9 mouse cellular contexts compared by ENCODE assay signal in the genomic region with DNA sequence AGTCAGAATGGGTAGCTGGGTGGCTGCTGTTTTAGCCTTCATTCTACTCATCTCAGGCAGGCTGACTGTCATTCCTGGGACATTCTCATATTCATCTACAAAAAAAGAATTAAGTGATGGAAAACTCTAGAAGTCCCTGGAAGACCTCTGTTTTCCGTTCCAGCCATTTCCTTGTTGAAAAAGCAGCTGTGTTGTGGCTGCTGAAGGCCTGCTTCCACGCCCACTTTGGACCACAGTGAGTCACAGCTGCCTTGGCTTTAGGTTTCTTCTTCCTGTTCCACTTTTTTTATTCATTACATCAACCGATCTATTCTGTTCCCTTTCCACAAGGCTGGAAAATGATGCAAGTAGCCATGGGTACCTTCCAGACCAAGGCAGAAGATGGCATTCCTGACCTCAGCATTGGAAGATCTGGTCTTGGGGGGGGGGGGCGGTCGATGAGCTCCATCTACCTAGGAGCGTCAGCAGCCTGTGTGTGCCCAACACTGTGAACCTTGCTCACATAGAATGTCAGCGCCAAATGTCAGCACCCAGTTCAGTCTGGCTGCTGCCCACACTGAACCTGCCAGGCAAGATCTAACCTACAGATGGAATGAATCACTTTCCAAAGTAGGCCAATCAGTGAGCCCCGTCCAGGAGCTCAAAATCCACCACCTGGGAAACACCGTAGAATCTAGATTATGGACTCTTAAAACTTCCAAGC. TPM values are rescaled to one million over a fixed set of nuclear protein-coding genes. Genes with fewer than 3 reads are reported as not detected.
A peak's percentile ranks its signal among the peaks of the same experiment; 100 is the strongest.
DNase-seq lines count a peak whose midpoint lies in the region; ATAC-seq and TF ChIP-seq lines count a peak whose summit lies in the region.
"Had no signal": no experiment of that assay in that cellular context is flagged by ENCODE, and none has a peak within 500 bp of the region (broad histone marks: within the 10 kb centered on the region; RNA-seq: fewer than 3 reads in every experiment).

No protein-coding gene starts in this region.

- no peak overlapping the region for H3K4me3 ChIP-seq in liver, adult 2 months (ENCODE audit: insufficient read depth, low read depth, low read length)
- no peak overlapping the region for H3K4me3 ChIP-seq in liver, embryonic 11.5 days (ENCODE audit: low read depth, low read length)
- no peak overlapping the region for H3K4me3 ChIP-seq in bone marrow macrophage, adult 2 months (ENCODE audit: insufficient read depth, low read length)
- no peak overlapping the region for H3K4me3 ChIP-seq in heart, postnatal 0 days (ENCODE audit: low read depth, low read length)
- H3K4me3 ChIP-seq: neural tube, embryonic 13.5 days had no signal

- H3K4me2 ChIP-seq in liver, embryonic 11.5 days = no peak overlapping the region
- H3K4me2 ChIP-seq in heart, postnatal 0 days (ENCODE audit: low read depth, low read length) = no peak overlapping the region
- H3K4me2 ChIP-seq: neural tube, embryonic 13.5 days had no signal

- 11% methylated on average over 9 of the region's 9 CpGs for WGBS in liver, adult 2 months
- WGBS in liver, embryonic 11.5 days = 70% methylated on average over 9 of the region's 9 CpGs
- WGBS in heart, postnatal 0 days = 46% methylated on average over 9 of the region's 9 CpGs

- peaks cover 31% of the 10 kb centered on the region for H3K4me1 ChIP-seq in liver, adult 2 months (ENCODE audit: control insufficient read depth, insufficient read depth, low read length)
- no peaks in the 10 kb centered on the region for H3K4me1 ChIP-seq in liver, embryonic 11.5 days (replicated peaks; ENCODE audit: control insufficient read depth, insufficient read depth, low read length)
- H3K4me1 ChIP-seq in bone marrow macrophage, adult 2 months (ENCODE audit: control insufficient read depth, insufficient read depth, low read length) = peaks cover 71% of the 10 kb centered on the region
- peaks cover 21% of the 10 kb centered on the region for H3K4me1 ChIP-seq in heart, postnatal 0 days (ENCODE audit: control insufficient read depth, insufficient read depth)
- H3K4me1 ChIP-seq: neural tube, embryonic 13.5 days had no signal

- peak overlapping the region; percentile 81 for H3K27ac ChIP-seq in liver, adult 2 months (replicated peaks; ENCODE audit: insufficient read depth, low read depth, low read length)
- no peak overlapping the region for H3K27ac ChIP-seq in liver, embryonic 11.5 days (ENCODE audit: low read depth, low read length)
- H3K27ac ChIP-seq in bone marrow macrophage, adult 2 months (ENCODE audit: insufficient read depth, low read depth, low read length) = peak overlapping the region; percentile 13; the same call in 1 of the 2 replicates
- peak overlapping the region; percentile 14; the same call in 1 of the 2 replicates for H3K27ac ChIP-seq in heart, postnatal 0 days (ENCODE audit: low read depth)
- H3K27ac ChIP-seq: neural tube, embryonic 13.5 days had no signal

- H3K9ac ChIP-seq in liver, adult 2 months (ENCODE audit: low read depth, low read length) = 0 out of 2 replicates have a peak overlapping the region, but pooled peaks have one; percentile 21
- no peak overlapping the region for H3K9ac ChIP-seq in liver, embryonic 11.5 days (ENCODE audit: low read depth, low read length)
- no peak overlapping the region for H3K9ac ChIP-seq in heart, postnatal 0 days (replicated peaks; ENCODE audit: low read depth, low read length)
- H3K9ac ChIP-seq: neural tube, embryonic 13.5 days had no signal

- H3K27me3 ChIP-seq in liver, adult 2 months (ENCODE audit: control insufficient read depth, insufficient read depth, low read length) = no peaks in the 10 kb centered on the region
- no peaks in the 10 kb centered on the region for H3K27me3 ChIP-seq in liver, embryonic 11.5 days (replicated peaks; ENCODE audit: control insufficient read depth, insufficient read depth, low read length)
- no peaks in the 10 kb centered on the region for H3K27me3 ChIP-seq in heart, postnatal 0 days (ENCODE audit: control insufficient read depth, insufficient read depth, low read length)
- H3K27me3 ChIP-seq: neural tube, embryonic 13.5 days had no signal

- no peaks in the 10 kb centered on the region; the same call in 1 of the 2 replicates for H3K36me3 ChIP-seq in liver, adult 2 months (ENCODE audit: control insufficient read depth, insufficient read depth, low read length)
- no peaks in the 10 kb centered on the region for H3K36me3 ChIP-seq in liver, embryonic 11.5 days (ENCODE audit: control insufficient read depth, insufficient read depth, low read length)
- H3K36me3 ChIP-seq in heart, postnatal 0 days (replicated peaks; ENCODE audit: control insufficient read depth, insufficient read depth, low read length) = peaks cover 13% of the 10 kb centered on the region; the same call in 1 of the 2 replicates

- TF ChIP-seq EP300 in heart, postnatal 0 days (IDR thresholded peaks at IDR 0.05; ENCODE audit: low read depth) = no peak

- no peak for TF ChIP-seq CTCF in liver, adult 2 months (IDR thresholded peaks at IDR 0.05; ENCODE audit: low read depth, low read length)
- no peak for TF ChIP-seq CTCF in bone marrow macrophage, adult 2 months (IDR thresholded peaks at IDR 0.05; ENCODE audit: low read depth, low read length)
- no peak for TF ChIP-seq CTCF in heart, postnatal 0 days (IDR thresholded peaks at IDR 0.05; ENCODE audit: low read depth)

- no peak for TF ChIP-seq POLR2A in liver, adult 2 months (IDR thresholded peaks at IDR 0.05; ENCODE audit: extremely low read depth, insufficient read depth, low read length)
- TF ChIP-seq POLR2A in bone marrow macrophage, adult 2 months (IDR thresholded peaks at IDR 0.05; ENCODE audit: borderline replicate concordance, low read depth, low read length) = no peak

- peak; percentile 94 for DNase-seq in liver, adult 2 months (ENCODE audit: extremely low read depth, low read depth, low spot score)
- DNase-seq in liver, embryonic 11.5 days (ENCODE audit: low spot score) = no peak
- DNase-seq in heart, postnatal 0 days (ENCODE audit: low spot score) = peak; percentile 38
- no peak for DNase-seq in embryo, embryonic 11 days
- DNase-seq in embryo, embryonic 10 days (ENCODE audit: low spot score) = no peak
- no peak for DNase-seq in right cerebral cortex, postnatal 4 days

- ATAC-seq in liver, embryonic 11.5 days (replicated peaks; ENCODE audit: low FRiP score) = no peak
- peak; percentile 37 for ATAC-seq in heart, postnatal 0 days (ENCODE audit: insufficient read depth, low read depth)
- ATAC-seq in monocyte, adult 5-6 weeks (replicated peaks; ENCODE audit: insufficient number of reproducible peaks, low FRiP score, low TSS enrichment, poor library complexity, severe bottlenecking) = peak; percentile 51

- no peaks in the 10 kb centered on the region for H3K9me3 ChIP-seq in liver, embryonic 11.5 days (ENCODE audit: control insufficient read depth, low read length)
- H3K9me3 ChIP-seq in heart, postnatal 0 days (replicated peaks; ENCODE audit: control insufficient read depth, low read length) = no peaks in the 10 kb centered on the region
- H3K9me3 ChIP-seq: neural tube, embryonic 13.5 days had no signal

- no peaks in the 10 kb centered on the region for H3K79me2 ChIP-seq in liver, adult 2 months (ENCODE audit: control insufficient read depth, insufficient read depth, low read length)

RNA-seq across cellular contexts. Expression of a gene that starts 31.4 kb away (rescaled TPM):
- 20.9 and 25.6 TPM in 2 replicates for total RNA-seq in liver, adult 2 months (2014; rRNA removed)
- 24.0 and 28.9 TPM in 2 replicates for polyA plus RNA-seq in liver, adult 2 months (2012; rRNA removed)
- 61.4 and 62.5 TPM in 2 replicates for polyA plus RNA-seq in liver, embryonic 11.5 days (2014; fragmentation: Nextera tagmentation; extraction: Ambion mirVana)
- polyA plus RNA-seq in bone marrow macrophage, adult 2 months (2012; ENCODE audit: insufficient read depth, insufficient read length, missing spikeins) = 20.5 and 23.2 TPM in 2 replicates
- 16.6 and 27.0 TPM in 2 replicates for total RNA-seq in heart, postnatal 0 days (2014; rRNA removed; ENCODE audit: low replicate concordance)
- polyA plus RNA-seq in heart, postnatal 0 days (2015; fragmentation: Nextera tagmentation; extraction: Ambion mirVana) = 38.3 and 39.6 TPM in 2 replicates
- total RNA-seq in monocyte, adult 5-6 weeks (2017) = 4.0 to 11.8 TPM (median 9.0 TPM) in 3 replicates

RNA-seq across cellular contexts. Expression of a gene that starts 46.3 kb away (rescaled TPM):
- 0.87 and 1.3 TPM in 2 replicates for total RNA-seq in liver, adult 2 months (2014; rRNA removed)
- polyA plus RNA-seq in liver, adult 2 months (2012; rRNA removed) = 0.50 and 0.73 TPM in 2 replicates
- 11.7 and 16.2 TPM in 2 replicates for polyA plus RNA-seq in liver, embryonic 11.5 days (2014; fragmentation: Nextera tagmentation; extraction: Ambion mirVana)
- polyA plus RNA-seq in bone marrow macrophage, adult 2 months (2012; ENCODE audit: insufficient read depth, insufficient read length, missing spikeins) = 0.84 and 1.1 TPM in 2 replicates
- total RNA-seq in heart, postnatal 0 days (2014; rRNA removed; ENCODE audit: low replicate concordance) = 1.3 and 1.4 TPM in 2 replicates
- 0.60 and 0.86 TPM in 2 replicates for polyA plus RNA-seq in heart, postnatal 0 days (2015; fragmentation: Nextera tagmentation; extraction: Ambion mirVana)
- total RNA-seq in monocyte, adult 5-6 weeks (2017) = 0.67 to 5.1 TPM (median 0.68 TPM) in 3 replicates

Comparison
In these comparisons a context has a peak if more than half of its experiments do, and no peak if none do; other contexts are left out.
1. DNase-seq: peak in liver, adult 2 months (single experiment) and heart, postnatal 0 days (single experiment); none in liver, embryonic 11.5 days (single experiment), embryo, embryonic 11 days (single experiment), embryo, embryonic 10 days (single experiment) and right cerebral cortex, postnatal 4 days (single experiment).